Mouse (Mus musculus): ENCODE measurements around the gene Zfp101. TPM values are rescaled to one million over a fixed set of nuclear protein-coding genes. Genes with fewer than 3 reads are reported as not detected.
A peak's percentile ranks its signal among the peaks of the same experiment; 100 is the strongest.

Gene Zfp101
- 13.6 and 28.9 TPM in 2 replicates for total RNA-seq (2014; rRNA removed)
- 6.8 and 9.0 TPM in 2 replicates for polyA plus RNA-seq (2015; fragmentation: Nextera tagmentation; extraction: Ambion mirVana)

DNA sequence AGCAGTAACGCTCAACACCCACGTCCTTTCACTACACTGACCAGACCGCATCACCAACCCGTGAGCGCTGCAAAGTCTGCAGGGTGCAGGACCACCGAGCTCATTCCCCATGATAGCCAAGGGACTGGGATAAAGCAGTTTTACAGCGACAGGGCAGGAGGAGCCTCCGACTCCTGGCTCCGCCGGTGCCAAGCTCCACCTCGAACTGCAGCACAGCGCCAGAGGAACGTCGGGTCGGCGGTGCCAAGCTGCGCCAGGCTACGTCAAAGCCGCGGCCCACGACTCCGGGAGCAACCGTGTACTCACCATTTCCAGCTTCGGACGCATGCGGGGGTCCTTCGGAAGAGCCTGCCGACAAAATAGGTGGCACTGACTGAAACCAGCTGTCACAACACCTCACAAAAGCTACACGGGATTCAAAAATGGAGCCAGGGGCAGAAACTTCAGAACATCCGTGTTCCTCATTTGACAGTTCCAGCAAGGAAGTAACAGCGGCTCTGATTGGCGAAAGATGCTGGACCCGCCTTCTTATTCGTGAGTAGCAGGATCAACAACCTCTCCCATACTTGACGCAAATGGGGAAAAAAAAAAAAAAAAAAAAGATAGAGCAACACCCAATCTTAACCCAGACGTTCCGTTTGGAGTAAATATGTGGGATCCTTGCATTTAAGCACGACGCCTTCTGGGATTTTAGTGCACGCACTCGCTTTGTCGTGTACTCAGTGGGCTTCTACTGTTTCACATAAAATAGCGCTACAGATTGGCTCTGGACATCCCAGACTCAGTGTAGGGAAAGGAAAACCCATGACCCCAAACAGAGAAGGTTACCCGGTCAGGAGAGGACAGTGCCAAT is at the start of gene Zfp101:
Zfp101 (minus strand) TSS at position 460 of the 853 bp plus-strand sequence.
- no peaks in the 10 kb centered on the region for H3K27me3 ChIP-seq (ENCODE audit: insufficient read depth, low read length)
- no peaks in the 10 kb centered on the region for H3K4me1 ChIP-seq (ENCODE audit: insufficient read depth, low read length)
- H3K36me3 ChIP-seq (ENCODE audit: insufficient read depth, low read length), result no peaks in the 10 kb centered on the region
- H3K9ac ChIP-seq (replicated peaks; ENCODE audit: low read length, poor library complexity, severe bottlenecking), result peak within 1 kb of the TSS; percentile 62
- peak within 1 kb of the TSS; percentile 83 for H3K4me3 ChIP-seq (ENCODE audit: low read depth, low read length)
- no peak for TF ChIP-seq CTCF (IDR thresholded peaks at IDR 0.05)
- DNase-seq (ENCODE audit: low spot score) (peak; percentile 97), ATAC-seq (ENCODE audit: low FRiP score) (peak; percentile 99)
- H3K27ac ChIP-seq (ENCODE audit: low read depth, low read length), result peak within 1 kb of the TSS; percentile 79
- peak within 1 kb of the TSS; percentile 51 for H3K4me2 ChIP-seq (ENCODE audit: low read depth, low read length, poor library complexity, severe bottlenecking)
- H3K9me3 ChIP-seq (ENCODE audit: low read length), result no peaks in the 10 kb centered on the region
- WGBS, result under 1% methylated on average over 44 of the region's 44 CpGs

DNA sequence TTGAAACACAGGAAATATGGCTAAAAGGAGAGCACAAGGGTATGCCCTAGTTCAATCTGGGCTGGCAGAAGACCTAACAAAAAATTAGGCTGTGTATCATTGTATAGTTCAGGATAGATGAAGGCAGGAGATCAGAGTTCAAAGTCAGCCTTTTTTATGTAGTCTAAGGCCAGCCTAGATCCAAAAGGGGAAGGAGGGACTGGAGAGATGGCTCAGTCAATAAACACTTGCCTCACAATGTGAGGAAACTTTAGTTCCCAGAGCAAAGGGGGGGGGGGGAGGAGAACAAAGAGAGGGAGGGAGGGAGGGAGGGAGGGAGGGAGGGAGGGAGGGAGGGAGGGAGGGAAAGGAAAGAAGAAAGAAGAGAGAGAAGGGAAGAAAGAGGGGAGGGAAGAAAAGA is 46.7 kb upstream of the Zfp101 start:
- Histone ChIP-seq H3K4me1 (ENCODE audit: insufficient read depth, low read length) (no peaks in the 10 kb centered on the region), H3K9me3 (ENCODE audit: low read length) (no peaks in the 10 kb centered on the region), H3K36me3 (ENCODE audit: insufficient read depth, low read length) (no peaks in the 10 kb centered on the region), H3K4me3 (ENCODE audit: low read depth, low read length) (no peak overlapping the region), H3K27me3 (ENCODE audit: insufficient read depth, low read length) (no peaks in the 10 kb centered on the region), H3K4me2 (ENCODE audit: low read depth, low read length, poor library complexity, severe bottlenecking) (no peak overlapping the region), H3K27ac (ENCODE audit: low read depth, low read length) (no peak overlapping the region), H3K9ac (replicated peaks; ENCODE audit: low read length, poor library complexity, severe bottlenecking) (no peak overlapping the region)
- no peak for TF ChIP-seq CTCF (IDR thresholded peaks at IDR 0.05)
- DNase-seq (ENCODE audit: low spot score), result no peak
- ATAC-seq (ENCODE audit: low FRiP score), result no peak

DNA sequence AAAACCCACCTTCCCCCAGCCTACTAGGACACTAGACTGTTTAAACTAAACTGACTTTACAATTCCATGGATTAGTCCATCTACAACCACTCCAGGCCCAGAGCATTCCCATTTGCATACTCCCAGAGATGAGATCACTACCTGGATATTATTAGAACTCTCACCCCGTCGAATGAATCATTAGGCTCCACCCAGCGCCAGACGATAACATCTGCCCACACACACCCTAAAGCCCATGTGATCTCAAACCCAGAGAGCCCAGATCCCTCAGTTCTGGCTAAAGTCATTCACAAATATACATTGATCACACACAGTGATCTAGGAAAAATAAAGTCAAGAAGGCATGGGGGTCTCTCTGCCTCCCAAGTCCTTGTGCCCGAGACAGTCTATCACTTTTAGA is 45.5 kb upstream of the Zfp101 start:
- TF ChIP-seq CTCF (IDR thresholded peaks at IDR 0.05), result no peak
- no peaks in the 10 kb centered on the region for H3K4me1 ChIP-seq (ENCODE audit: insufficient read depth, low read length)
- H3K9ac ChIP-seq (replicated peaks; ENCODE audit: low read length, poor library complexity, severe bottlenecking), result no peak overlapping the region
- no peak overlapping the region for H3K27ac ChIP-seq (ENCODE audit: low read depth, low read length)
- H3K9me3 ChIP-seq (ENCODE audit: low read length), result no peaks in the 10 kb centered on the region
- WGBS, result 83% methylated on average over 5 of the region's 5 CpGs
- no peaks in the 10 kb centered on the region for H3K27me3 ChIP-seq (ENCODE audit: insufficient read depth, low read length)
- no peak for DNase-seq (ENCODE audit: low spot score)
- ATAC-seq (ENCODE audit: low FRiP score), result no peak
- H3K4me2 ChIP-seq (ENCODE audit: low read depth, low read length, poor library complexity, severe bottlenecking), result no peak overlapping the region
- no peak overlapping the region for H3K4me3 ChIP-seq (ENCODE audit: low read depth, low read length)
- H3K36me3 ChIP-seq (ENCODE audit: insufficient read depth, low read length), result no peaks in the 10 kb centered on the region

DNA sequence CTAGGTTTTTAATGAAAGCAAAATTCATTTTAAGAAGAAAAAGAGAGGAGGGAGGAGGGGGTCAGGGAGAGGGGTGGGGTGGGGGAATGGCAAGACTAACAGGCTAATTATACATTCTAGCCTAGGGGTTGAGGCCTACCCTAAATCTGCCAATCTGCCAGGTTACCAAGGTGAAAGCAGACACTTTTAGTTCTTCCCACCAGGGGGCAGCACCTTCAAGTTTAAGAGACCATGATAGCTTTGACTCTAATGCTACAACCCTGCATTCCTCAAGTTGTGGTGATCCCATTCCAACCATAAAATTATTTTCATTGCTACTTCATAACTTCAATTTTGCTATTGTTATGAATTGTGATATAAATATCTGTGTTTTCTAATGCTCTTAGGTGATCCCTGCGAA is 44.7 kb upstream of the Zfp101 start:
- H3K4me2 ChIP-seq (ENCODE audit: low read depth, low read length, poor library complexity, severe bottlenecking), result no peak overlapping the region
- ATAC-seq (ENCODE audit: low FRiP score) (no peak), DNase-seq (ENCODE audit: low spot score) (peak; percentile 83)
- WGBS, result 67% methylated on average over 1 of the region's 1 CpGs
- no peak overlapping the region for H3K9ac ChIP-seq (replicated peaks; ENCODE audit: low read length, poor library complexity, severe bottlenecking)
- no peaks in the 10 kb centered on the region for H3K9me3 ChIP-seq (ENCODE audit: low read length)
- H3K27me3 ChIP-seq (ENCODE audit: insufficient read depth, low read length), result no peaks in the 10 kb centered on the region
- H3K4me1 ChIP-seq (ENCODE audit: insufficient read depth, low read length), result no peaks in the 10 kb centered on the region
- no peaks in the 10 kb centered on the region for H3K36me3 ChIP-seq (ENCODE audit: insufficient read depth, low read length)
- peak; percentile 79 for TF ChIP-seq CTCF (IDR thresholded peaks at IDR 0.05)
- H3K27ac ChIP-seq (ENCODE audit: low read depth, low read length), result no peak overlapping the region
- H3K4me3 ChIP-seq (ENCODE audit: low read depth, low read length), result no peak overlapping the region

DNA sequence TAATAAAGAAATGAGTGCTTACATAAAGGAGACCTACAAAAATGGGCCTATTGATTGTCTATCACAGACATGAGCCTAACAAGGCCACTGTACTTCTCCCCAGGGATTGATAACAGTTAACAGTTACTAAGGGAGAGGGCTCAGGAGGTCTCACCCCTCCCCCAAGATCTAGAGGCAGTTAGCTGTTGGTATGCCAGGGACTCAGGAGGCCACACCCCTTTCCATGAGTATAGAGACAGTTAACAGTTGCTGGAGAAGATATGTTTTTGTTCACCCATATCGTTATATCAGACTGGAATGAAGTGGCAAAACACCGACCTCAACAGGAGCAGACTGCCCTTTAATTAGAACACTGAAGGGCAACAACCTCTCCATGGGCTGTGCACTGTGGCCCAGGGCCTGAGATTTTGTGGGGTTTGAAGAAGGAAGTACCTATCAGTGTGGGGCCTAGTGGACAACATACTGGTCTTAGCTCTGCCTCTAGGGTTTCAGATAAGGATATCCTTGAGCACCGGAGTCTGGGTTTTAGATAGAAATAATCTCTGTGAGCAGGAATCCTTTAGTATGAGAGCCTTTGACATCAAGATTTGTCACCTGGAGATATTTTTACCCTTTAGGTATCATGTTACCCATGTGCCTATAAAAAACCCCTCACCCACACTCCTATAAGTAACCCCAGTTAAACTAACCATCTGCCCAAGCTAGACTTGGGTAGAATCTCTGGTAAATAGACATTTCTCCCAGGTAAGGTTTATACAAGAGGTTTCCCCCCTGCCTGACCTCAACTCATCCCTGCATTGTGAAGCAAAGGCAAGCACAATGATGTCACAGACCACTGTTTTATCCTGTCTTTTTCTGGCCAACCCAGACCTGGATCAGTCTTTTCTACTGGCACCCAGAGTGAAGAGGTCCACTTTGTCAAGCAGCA is 37.8 kb upstream of the Zfp101 start, which contains the start of gene Actl9:
Actl9 (plus strand) TSS at position 878 of the 928 bp plus-strand sequence.
- 87% methylated on average over 3 of the region's 3 CpGs for WGBS

More for the DNA sequence above, 37.8 kb upstream of the Zfp101 start, which contains the start of gene Actl9:
- no peaks in the 10 kb centered on the region for H3K27me3 ChIP-seq (ENCODE audit: insufficient read depth, low read length)
- ATAC-seq (ENCODE audit: low FRiP score), result no peak
- H3K36me3 ChIP-seq (ENCODE audit: insufficient read depth, low read length), result no peaks in the 10 kb centered on the region
- H3K4me1 ChIP-seq (ENCODE audit: insufficient read depth, low read length), result no peaks in the 10 kb centered on the region
- H3K4me2 ChIP-seq (ENCODE audit: low read depth, low read length, poor library complexity, severe bottlenecking), result no peak within 1 kb of the TSS
- no peak within 1 kb of the TSS for H3K9ac ChIP-seq (replicated peaks; ENCODE audit: low read length, poor library complexity, severe bottlenecking)
- TF ChIP-seq CTCF (IDR thresholded peaks at IDR 0.05), result no peak
- DNase-seq (ENCODE audit: low spot score), result no peak
- H3K4me3 ChIP-seq (ENCODE audit: low read depth, low read length), result no peak within 1 kb of the TSS
- H3K9me3 ChIP-seq (ENCODE audit: low read length), result no peaks in the 10 kb centered on the region
- no peak within 1 kb of the TSS for H3K27ac ChIP-seq (ENCODE audit: low read depth, low read length)
